Mouse (Mus musculus) large intestine, adult 2 months (tissue): ENCODE data around the gene Rbfox1. TPM values are rescaled to one million over a fixed set of nuclear protein-coding genes. Genes with fewer than 3 reads are reported as not detected.

Source experiments
- DNase-seq: peaks from one replicate; pipeline ENCODE4 v3.0.0-alpha.2; 2012; ENCODE audit warnings: low read depth, low spot score
- WGBS: fragments of 180-500 bp; shearing (Covaris S2); methylation state at CpG from one replicate; pipeline ENCODE4 v1.1.7; 2018; 5-methylcytosine and 5-hydroxymethylcytosine counted together
- polyA plus RNA-seq: library from polyadenylated mRNA; depleted of rRNA; stranded (reverse); fragments of >200 nt; gene quantifications from 2 replicates; pipeline ENCODE4 v1.2.3, GENCODE M21; 2012

Rbfox1 gene
- polyA plus RNA-seq, 1 experiment: 0.22 TPM

DNA sequence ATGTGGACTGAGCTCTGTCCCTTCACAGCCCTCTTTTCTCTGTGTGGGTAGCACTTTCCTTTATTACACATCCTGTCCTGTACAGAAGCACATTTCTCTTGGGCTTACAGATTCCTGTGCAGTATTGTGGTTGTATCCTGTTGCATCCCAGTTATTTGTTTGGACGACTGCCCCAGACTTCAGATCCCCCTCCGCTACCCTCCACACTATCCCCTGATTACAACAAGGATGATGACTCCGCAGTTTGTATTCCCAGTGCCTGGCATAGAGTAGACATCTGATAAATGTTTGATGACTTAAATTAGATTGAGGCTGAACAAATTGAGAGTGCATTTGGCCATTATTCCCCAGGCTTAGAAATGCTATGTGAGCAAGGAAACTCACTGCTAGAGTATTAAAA lies 851.8 kb downstream of the Rbfox1 start:
- no peak for DNase-seq
- 76% methylated on average over 3 of the region's 3 CpGs for WGBS

DNA sequence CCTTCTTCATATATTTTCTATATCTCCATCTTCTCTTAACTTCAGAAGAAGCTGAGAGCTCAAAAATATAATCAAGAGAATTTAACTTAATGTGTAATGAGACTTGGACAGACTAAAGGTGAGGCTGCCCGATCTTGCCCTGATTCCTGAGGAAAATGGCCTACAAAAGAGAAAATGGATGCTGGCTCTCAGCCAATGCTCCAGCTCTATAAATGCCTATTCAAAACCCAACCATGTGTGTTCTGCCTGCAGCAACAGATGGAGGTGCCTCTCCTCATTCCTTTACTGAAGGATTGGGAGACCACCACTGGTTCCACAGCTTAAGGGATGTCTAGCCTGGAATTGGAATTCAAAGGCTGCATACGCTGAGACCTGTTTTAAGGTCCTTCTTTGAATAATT lies 861.0 kb downstream of the Rbfox1 start:
- DNase-seq: no peak
- whole genome bisulfite sequencing: 88% methylated on average over 2 of the region's 2 CpGs

DNA sequence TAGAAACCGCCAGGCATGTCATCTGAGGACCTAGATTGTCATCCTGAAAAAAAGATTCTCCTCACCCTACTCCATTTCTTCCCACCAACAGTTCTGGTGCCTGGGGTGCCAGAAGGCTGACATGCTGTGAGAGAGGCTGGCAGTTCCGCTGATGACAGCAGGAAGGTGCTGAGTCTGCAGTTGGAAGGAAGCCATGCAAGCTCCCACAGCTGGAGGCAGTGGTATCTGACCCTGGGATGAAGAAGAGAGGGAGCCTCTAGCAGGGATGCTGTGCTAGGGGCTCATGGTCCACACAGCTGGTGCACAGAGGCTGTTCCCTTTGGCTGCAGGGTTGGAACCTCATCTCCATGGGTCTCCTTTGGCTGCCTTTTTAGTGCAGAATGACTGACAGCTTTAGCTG lies 865.3 kb downstream of the Rbfox1 start:
- no peak for DNase-seq
- WGBS: 67% methylated on average over 2 of the region's 2 CpGs

DNA sequence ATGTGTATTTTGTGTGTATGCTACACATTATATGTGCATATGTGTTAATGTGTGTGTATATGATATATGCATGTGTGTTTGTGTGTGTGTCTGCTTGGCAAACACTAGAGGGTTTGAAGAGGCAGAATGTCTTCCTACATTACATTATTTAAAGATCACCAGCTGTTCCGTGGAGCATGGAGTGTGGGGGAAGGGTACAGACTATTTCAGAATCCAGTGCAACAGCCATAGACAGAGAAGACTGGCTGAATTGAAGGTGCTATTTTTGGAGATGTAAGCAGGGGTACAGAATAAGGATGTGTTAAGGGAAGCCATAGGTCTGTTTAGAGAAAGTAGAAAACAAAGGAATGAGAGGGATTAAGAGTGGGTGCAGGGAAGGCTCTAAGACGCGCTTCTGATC lies 869.7 kb downstream of the Rbfox1 start:
- WGBS: 70% methylated on average over 3 of the region's 3 CpGs
- no peak for DNase-seq

DNA sequence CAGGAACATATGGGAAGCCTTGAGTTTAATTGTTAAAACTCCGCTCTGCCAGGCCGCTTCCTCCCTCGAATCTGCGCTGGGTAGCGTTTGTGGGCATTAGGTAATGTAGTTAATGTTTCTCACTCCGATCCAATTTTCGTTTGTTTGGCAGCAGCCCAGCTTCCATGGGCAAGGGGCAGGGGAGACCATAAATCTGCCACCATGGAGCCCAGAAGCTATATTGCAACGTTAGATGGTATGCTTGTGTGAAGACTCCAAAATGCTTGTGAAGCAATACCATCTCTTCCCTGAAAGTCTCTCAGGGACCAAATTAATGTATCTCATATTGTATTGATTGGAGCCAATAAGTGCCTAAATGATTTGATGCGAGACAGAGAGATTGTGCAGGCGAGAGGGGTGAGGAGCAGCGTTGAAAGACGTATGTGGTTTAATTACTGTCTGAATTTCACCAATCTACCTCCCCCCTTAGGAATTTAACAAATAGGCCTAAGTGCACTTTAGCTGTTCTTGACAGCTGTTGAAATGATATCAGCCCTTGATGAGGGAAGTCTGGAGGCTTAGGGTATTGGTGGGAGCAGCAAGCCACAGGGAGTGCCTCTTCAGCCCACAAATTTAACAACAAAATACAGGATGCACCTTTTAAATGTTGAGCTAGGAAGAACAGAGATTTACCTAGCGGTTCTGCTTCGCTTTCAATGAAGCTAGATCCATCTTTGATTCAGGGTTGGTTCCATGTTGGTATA lies 884.5 kb downstream of the Rbfox1 start:
- 46% methylated on average over 14 of the region's 14 CpGs for WGBS

DNA sequence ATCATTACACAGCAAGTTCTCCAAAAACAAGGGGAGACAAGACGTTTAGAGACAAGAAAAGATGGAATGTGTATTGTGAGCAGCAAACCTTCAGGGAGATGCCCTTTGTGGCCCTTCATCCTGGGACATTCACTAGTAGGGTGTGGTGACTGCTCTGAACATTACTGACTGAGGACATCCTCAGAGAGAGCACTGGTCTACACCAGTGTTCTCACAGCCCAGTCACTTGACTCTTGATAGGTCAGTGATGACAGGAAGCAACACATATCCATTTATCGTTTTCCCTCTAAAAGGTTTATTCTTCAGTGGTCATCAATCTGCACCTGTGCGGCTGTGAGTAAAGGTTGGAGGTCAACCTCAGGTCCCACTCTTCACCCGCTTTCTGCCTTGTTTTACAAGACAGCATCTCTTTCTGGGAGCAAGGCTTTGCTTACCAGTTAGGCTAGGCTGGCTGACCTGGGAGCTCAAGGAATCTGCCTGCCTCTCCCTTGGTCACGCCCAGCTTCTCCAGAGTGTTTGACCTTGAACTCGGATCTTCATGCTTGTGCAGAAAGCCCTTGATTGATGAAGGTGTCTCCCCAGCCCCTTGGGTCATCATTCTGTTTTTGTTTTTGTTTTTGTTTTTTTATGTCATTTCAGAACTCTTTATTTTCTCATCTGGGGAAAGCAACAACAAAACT lies 892.5 kb downstream of the Rbfox1 start:
- 60% methylated on average over 6 of the region's 6 CpGs for WGBS
- DNase-seq: no peak

More for the DNA sequence above, 884.5 kb downstream of the Rbfox1 start:
- no peak for DNase-seq

DNA sequence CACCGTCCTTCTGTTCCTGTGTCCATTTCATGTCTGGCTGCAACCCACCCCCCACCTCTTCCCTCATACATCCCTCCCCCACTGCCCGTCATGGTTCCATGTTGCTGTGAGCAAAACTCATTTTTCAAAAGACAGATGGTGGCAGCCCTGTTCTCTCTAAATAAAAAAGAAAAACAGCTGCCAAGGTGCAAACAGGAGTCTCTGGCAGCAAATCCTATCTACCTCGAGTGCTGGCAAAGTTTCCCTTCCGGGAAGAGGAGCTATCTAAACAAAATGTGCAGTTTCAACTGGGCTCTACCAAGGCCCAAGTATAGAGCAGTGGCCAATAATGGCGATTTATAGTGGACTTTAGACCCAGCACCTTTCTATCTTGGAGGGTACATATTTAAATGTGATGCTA lies 899.0 kb downstream of the Rbfox1 start:
- DNase-seq: no peak

DNA sequence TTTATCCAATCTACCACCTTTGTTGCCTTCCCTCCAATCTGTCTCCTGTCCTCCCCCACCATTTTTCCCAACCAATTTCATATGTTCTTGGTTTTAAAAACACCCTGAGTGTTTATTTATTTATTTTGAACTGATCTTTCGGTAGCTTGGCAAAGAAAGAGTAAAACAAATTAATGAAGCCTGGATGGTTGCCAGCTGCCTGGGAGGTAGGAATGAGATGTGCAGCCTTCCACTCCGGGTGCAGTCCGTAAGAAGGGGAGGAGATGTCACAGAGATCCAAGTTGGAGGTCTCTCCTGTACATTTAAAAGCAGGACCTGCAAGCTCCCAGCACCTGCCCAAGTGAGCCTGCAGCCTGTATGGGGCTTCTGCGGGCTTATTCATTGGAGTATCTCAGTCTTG lies 899.9 kb downstream of the Rbfox1 start:
- no peak for DNase-seq
- 66% methylated on average over 4 of the region's 4 CpGs for WGBS

More for the DNA sequence above, 899.0 kb downstream of the Rbfox1 start:
- 58% methylated on average over 5 of the region's 5 CpGs for WGBS

DNA sequence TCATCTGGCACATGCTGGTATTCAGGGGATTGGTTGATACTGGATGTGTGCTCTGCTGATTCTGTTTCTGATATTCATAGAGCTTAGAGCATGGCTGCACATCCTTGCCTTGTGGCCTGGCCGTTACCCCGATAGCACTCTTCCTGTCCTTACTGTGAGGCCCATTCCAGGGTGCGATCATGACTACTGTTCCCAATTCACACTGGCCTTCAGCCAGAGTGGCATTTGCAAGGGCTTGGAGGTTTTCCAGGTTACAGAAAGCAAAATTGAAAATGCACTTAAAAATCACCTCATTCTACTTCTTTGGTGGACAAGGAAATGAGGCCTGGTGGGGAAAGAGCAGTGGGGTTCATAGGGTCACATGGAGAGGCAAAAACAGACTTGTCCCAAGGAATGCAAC lies 906.1 kb downstream of the Rbfox1 start:
- 69% methylated on average over 3 of the region's 3 CpGs for WGBS
- no peak for DNase-seq

DNA sequence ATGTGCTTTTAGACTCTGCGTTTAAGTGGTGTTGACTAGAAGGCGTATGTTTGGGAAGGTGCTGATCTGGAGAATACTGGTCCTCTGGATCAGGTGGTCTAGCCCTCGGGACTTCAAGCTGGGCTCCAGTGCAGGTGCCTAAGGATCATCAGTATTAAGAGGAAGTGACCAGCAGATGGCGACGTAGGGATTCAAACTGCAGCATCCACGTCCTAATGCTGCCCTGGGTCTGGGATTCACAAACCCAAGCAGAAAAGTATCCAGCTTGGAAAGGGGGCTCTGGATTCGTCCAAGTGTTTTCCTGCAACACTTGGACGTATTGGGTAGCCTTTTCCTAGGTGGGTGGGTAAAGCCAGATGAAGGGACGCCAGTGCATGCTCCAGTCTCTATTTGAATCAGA lies 906.5 kb downstream of the Rbfox1 start:
- WGBS: 16% methylated on average over 9 of the region's 9 CpGs
- no peak for DNase-seq

DNA sequence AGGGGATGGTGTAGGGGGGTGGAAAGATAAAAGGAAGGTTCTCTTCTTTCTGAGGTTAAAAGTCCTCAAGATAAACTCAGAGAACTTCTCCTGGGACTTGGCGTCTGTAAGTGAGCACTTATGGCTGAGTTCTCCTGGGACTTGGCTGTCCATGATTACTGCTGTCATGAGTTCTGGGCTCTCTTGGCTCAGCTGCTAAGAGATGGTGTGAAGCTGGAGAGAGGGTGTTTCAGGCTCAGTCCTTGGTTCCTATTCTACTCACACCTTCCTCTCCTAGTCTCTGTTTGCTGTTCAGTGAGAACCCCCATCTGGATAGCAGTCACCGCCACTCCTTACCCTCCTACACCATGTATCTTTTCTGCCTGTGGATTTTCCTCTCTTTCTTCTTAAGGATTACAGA lies 921.1 kb downstream of the Rbfox1 start:
- 86% methylated on average over 2 of the region's 2 CpGs for WGBS

DNA sequence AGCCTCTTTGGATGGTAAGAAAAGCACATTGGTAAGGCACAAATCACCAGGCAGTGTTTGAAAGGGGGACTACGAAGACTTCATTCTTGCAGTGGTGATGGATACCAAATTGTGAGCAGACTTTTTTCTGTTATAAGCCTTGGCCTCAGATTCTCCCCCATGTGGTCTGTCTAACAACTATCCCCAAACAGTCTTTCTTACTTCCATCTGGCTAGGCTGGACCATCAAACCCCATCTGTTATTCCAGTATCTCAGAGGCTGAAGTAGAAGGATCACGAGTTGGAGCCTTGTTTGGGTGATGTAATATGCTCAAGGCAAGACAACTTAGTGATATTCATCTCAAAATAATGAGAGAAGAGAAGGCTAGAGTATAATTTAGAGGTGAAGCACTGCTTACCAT lies 922.7 kb downstream of the Rbfox1 start:
- DNase-seq: no peak
- WGBS: 49% methylated on average over 2 of the region's 2 CpGs

More for the DNA sequence above, 921.1 kb downstream of the Rbfox1 start:
- DNase-seq: no peak

DNA sequence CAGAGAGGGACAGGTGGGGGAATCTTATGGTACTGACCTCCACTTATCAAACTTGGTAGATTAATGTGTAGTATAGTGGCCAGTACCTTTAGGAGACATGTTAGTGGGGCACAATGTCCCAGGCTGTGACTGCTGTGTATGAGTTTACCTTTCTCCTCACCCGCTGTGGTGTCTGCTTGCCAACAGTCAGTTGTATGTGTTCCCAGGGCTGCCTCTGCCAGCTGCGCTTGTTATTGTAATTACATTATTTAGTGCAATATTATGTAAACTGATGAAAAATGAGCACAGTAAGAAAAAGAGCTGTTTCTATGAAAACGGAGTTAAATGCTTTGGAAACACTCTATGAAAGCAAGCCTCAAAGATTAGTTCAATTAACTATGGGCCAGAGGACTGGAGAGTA lies 928.7 kb downstream of the Rbfox1 start:
- WGBS: 69% methylated on average over 3 of the region's 3 CpGs
- DNase-seq: no peak

DNA sequence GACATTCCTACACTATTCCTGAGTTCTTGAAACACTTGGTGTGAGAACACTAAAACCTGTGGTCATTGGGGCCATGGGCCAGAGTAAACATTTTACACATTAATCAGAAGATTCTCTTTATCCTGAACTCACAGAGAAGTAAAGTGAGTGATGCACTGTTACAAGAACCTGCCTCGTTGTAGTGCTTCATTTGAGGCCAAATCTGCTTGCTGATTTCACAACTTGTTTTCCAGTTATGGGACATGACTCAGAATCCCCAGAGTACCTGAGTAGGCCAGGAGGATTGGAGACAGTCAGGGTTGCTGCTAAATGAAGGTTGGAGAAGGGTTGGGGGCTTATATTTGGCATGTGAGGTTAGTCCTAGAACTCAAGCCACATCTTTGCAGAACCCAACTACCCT lies 936.6 kb downstream of the Rbfox1 start:
- no peak for DNase-seq
- WGBS: 18% methylated on average over 1 of the region's 1 CpGs

DNA sequence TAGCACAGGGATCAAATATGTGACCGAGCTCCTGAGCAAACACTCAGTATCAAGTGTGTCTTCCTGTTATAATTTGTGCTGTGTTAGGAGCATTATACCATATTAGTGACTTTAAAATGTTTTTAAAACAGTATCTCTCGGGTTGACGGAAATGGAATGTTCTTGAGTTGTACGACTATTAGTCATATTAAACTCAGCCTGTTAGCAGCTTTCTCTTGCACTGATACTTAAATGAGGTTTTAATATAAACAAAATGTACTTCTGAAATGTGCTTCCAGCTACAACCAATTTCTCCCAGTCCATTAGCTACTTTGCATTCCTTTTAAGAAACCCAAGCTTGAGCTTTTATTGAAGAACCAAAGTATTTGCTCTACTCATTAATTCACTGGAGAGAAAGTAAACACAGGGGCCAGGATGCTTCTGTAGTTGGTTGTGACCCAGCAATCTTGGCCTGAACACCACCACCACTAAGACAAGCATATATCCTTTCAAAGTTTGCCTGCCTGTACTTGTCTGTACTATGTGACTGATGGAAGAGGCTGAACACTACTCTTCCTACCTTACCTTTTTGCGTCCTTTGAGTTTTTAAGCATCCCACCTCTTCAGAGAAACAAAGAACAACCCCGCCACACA lies 944.9 kb downstream of the Rbfox1 start:
- 75% methylated on average over 6 of the region's 6 CpGs for WGBS
- no peak for DNase-seq

DNA sequence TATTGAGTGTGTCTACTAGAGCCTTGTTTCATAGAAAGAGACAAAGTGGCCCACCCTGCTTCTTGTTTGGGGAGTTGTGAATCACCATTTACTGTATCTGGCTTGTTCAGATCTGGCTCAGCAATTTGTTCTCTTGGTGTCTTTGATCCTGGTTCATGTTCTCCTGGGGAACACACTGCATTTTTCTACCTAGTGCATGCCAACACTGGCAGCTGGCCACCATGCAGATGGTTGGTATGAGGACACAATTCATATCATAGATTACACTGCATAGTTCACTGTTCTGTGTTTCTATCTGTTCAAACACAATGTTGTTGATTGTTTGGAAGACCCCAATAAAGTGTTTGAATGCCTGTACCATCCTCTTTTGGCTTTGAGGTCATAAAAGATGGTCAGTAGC lies 948.3 kb downstream of the Rbfox1 start:
- DNase-seq: no peak

DNA sequence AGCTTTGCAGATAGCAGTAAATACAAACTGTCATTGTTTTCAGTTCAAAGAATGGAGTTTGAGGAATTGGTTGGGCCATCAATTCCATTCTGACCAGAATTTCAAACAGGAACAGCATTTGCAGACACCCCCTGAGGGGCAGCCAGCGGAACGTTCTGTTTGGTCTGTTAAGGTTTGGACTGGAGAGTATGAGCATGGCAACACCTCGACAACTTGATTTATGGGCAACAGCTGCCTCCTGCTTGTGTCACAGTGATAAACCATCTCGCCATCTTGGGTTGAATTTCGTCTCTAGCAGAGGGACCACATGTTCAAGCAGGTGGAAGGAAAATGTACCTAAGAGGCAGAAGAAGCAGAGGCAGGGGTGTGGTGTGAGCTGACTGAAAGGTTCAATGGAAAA lies 949.9 kb downstream of the Rbfox1 start:
- WGBS: 36% methylated on average over 5 of the region's 5 CpGs
- no peak for DNase-seq

DNA sequence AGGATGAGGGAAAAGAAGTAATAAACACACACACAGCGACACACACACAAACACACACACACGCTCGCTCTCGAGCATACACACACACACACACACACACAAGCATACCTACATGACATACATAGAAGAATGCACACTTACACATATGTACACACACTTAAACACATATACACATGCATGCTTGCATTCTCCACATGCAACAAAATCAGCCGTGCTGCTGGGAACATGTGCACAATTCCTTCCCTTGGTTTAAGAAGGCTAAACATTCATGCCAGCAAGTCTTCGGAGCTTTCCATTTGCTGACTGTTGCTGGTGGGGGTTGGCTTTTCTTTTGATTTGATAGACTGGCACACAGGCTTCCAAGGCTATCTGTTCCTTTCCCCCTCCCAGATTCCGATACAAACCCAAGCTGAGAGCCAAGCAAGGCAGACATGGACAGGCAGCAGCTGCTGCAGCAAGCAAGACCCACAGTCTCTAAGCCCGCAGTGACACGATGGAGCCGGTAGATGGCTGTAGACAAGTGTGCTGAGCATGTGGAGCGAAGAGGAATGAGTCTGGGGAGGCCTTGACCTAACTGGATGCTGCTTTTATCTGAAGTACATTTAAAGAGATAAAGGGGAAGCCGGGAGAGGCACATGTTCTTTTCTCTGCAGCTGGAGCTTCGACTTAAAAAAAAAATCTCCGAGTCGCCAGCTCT lies 954.3 kb downstream of the Rbfox1 start:
- 40% methylated on average over 15 of the region's 15 CpGs for WGBS
- DNase-seq: no peak

DNA sequence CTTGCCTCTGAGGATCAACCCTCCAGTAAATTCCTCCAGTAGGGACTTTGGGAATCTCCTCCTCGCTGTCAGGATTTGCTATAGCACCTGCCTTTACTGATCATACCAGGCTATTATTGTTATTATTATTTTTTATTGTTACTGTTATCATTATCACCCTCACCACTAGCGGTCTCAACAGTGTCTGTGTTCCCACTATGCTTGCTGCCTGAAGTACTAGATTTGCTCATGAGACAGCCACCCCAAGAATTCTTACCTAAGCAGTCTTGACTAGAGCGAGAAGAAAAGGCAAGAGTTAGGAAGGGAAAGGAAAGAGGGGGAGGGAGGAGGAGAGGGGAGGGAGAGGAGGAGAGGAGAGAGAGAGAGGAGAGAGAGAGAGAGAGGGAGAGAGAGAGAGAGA lies 954.9 kb downstream of the Rbfox1 start:
- no peak for DNase-seq
- WGBS: 66% methylated on average over 3 of the region's 3 CpGs

DNA sequence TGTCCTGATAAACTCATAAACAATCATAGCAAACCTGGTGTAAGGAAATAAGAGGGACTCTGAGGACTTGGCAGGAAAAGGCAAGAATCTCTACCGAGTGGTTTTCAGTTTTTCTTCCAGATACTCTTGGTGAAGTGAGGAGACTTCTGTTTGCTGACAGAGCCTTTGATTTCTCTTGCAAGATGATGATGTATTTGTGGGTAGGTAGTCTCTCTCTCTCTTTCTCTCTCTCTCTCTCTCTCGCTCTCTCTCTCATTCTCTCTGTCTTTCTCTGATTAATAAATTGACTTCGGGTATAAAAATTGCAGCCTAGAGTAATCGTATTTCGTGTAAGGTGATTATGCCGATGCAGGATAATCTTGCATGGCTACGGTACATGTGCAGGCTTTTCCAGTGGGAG lies 955.3 kb downstream of the Rbfox1 start:
- WGBS: 84% methylated on average over 7 of the region's 7 CpGs
- DNase-seq: no peak
